Mouse (Mus musculus) activated CD4-positive, CD25-positive, alpha-beta regulatory T cell, adult 9 weeks (primary cell): Measurements from ENCODE around the gene Rsc1a1. TPM values are rescaled to one million over a fixed set of nuclear protein-coding genes. Genes with fewer than 3 reads are reported as not detected.

Experiments used
- polyA plus RNA-seq: library from polyadenylated mRNA; unstranded; fragments of 100-300 nt; shearing (Covaris generic); gene quantifications from one replicate; pipeline ENCODE4 v1.2.1, GENCODE M21; 2017

Rsc1a1 gene
- polyA plus RNA-seq = not detected

DNA sequence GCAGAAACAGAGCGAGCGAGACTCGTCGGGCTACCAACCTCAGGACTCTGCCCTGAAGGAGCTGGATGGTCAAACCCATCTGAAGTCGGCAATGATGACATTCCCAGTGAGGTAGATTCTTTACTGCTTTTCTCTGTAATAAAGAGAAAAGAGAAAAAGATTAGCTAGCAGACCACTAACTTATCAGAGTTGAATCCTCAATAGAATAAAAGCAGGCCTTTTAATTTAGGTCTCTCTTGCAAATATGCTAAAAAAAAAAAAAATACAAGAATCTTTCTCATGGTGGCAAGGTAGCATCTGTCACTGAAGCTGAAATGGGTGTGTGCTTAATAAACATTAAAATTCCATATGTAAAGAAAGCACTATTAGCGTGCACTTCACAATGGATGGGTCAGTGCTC is at the start of gene Rsc1a1:
Rsc1a1 (minus strand) TSS at position 101 of the 400 bp plus-strand sequence.

DNA sequence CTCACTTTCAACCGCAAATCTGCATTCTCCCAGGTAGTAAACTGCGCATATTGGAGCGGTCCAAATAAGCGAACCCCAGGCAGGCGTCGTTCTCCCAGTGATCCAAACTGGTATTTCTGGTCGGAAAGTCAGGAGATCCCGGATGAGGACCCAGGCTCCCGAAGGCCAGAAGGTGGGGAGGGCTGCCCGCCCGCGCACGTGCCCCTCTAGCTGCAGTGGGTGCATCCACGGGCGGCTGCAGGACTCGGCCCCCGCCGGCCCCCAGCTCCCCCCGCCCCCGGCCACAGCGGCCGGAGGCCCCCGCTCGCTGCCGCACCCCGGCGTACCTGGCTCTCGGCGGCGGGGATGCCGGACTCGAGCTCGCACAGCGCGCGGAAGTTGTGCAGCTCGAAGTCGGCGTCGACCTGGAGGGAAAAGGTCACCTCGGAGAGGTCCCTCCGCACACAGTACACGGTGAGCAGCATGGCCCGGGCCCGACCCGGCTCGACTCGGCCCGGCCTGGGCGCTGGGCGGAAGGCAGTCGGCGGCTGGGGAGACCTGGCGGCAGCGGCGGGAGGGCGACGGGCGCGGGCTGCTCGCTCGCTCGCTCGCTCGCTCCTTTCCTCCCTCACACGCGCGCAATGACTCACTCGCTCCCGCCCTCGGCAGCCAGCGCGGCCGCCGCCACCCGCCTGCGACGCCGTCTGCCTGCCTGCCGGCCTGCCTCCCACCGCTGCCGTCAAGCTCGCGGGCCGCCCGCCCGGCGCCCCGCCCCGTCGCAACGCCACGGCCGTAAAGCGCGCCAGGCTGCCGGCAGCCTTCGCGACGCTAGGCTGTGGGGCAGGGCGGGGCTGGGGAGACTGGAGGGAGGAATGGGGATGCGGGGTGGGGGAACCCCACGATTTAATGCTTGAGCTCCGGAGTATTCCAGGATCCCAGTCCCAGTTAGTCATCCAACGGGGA is 37.6 kb upstream of the Rsc1a1 start, which contains the start of gene Ddi2:
Ddi2 (minus strand) TSS at position 689 of the 942 bp plus-strand sequence.

DNA sequence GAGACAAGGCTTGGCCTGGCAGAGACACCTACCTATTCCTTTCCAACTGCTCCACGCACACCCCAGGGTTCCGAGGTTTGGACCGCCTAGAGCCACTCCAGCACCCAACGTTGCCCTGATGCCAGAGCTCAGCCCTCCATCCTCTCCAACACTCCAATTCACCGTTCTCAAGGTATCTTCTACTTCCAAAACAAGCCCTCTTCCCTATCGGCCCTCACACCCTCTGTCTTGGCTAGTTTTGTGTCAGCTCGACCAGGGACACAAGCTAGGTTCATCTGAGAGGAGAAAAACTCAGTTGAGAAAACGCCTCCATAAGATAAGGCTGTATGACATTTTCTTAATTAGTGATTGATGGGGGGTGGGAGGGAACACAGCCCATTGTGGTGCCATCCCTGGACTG is 20.6 kb downstream of the Rsc1a1 start, which contains the start of gene Plekhm2:
Plekhm2 (minus strand) TSS at position 101 of the 400 bp plus-strand sequence.

Other genes with a start within 250 kb of the Rsc1a1 start
- gene Srarp, start 249.5 kb downstream of the Rsc1a1 start, polyA plus RNA-seq = not detected
- gene Zbtb17, start 240.9 kb downstream of the Rsc1a1 start, polyA plus RNA-seq = 43.2 TPM
- 6.4 TPM for gene Spen, start 147.0 kb downstream of the Rsc1a1 start, polyA plus RNA-seq
- gene Fblim1, start 79.5 kb downstream of the Rsc1a1 start, polyA plus RNA-seq = 0.21 TPM
- gene Tmem82, start 67.0 kb downstream of the Rsc1a1 start, polyA plus RNA-seq = 0.22 TPM
- not detected for gene Slc25a34, start 61.8 kb downstream of the Rsc1a1 start, polyA plus RNA-seq
- gene Plekhm2, start 20.7 kb downstream of the Rsc1a1 start, polyA plus RNA-seq = 4.9 TPM
- 5.4 TPM for gene Ddi2, start 37.8 kb upstream of the Rsc1a1 start, polyA plus RNA-seq
- gene Agmat, start 61.1 kb upstream of the Rsc1a1 start, polyA plus RNA-seq = not detected
- 4.9 TPM for gene Dnajc16, start 105.3 kb upstream of the Rsc1a1 start, polyA plus RNA-seq
- 20.3 TPM for gene Casp9, start 108.0 kb upstream of the Rsc1a1 start, polyA plus RNA-seq
- gene Cela2a, start 140.6 kb upstream of the Rsc1a1 start, polyA plus RNA-seq = not detected
- gene Ctrc, start 160.8 kb upstream of the Rsc1a1 start, polyA plus RNA-seq = not detected
- 15.0 TPM for gene Efhd2, start 189.3 kb upstream of the Rsc1a1 start, polyA plus RNA-seq